Mouse (Mus musculus) intestine, postnatal 0 days (tissue): Measurements from ENCODE around the gene Anp32e. TPM values are rescaled to one million over a fixed set of nuclear protein-coding genes. Genes with fewer than 3 reads are reported as not detected.
A peak's percentile ranks its signal among the peaks of the same experiment; 100 is the strongest.

ENCODE experiments used
- ATAC-seq: fragments of 200-750 bp; cut with Nextera tagmentation; 2 replicates; pipeline ENCODE4 v1.8.0; 2017; ENCODE audit warnings: mild to moderate bottlenecking, moderate TSS enrichment, moderate library complexity
- H3K27ac ChIP-seq: fragments of 300-500 bp; sonication (generic); 2 replicates; pipeline ENCODE4 v1.5.1; 2014; ENCODE audit warnings: mild to moderate bottlenecking, low read depth, low read length, moderate library complexity
- H3K27me3 ChIP-seq: fragments of 300-500 bp; sonication (generic); replicated peaks from 2 replicates; pipeline ENCODE4 v1.6.1; 2014; ENCODE audit warnings: low read length, mixed read lengths; ENCODE audit not compliant: control insufficient read depth, insufficient read depth
- H3K36me3 ChIP-seq: fragments of 300-500 bp; sonication (generic); 2 replicates; pipeline ENCODE4 v1.6.1; 2014; ENCODE audit warnings: mild to moderate bottlenecking, moderate library complexity; ENCODE audit not compliant: control insufficient read depth, insufficient read depth
- H3K4me1 ChIP-seq: fragments of 300-500 bp; sonication (generic); replicated peaks from 2 replicates; pipeline ENCODE4 v1.6.1; 2014; ENCODE audit warnings: antibody characterized with exemption, low read length, mixed read lengths; ENCODE audit not compliant: control insufficient read depth, insufficient read depth
- H3K4me2 ChIP-seq: fragments of 300-500 bp; sonication (generic); replicated peaks from 2 replicates; pipeline ENCODE4 v1.6.1; 2014; ENCODE audit warnings: low read depth, mild to moderate bottlenecking, moderate library complexity
- H3K4me3 ChIP-seq: fragments of 300-500 bp; sonication (generic); 2 replicates; pipeline ENCODE4 v1.5.1; 2014; ENCODE audit warnings: low read depth, low read length
- H3K9ac ChIP-seq: fragments of 300-500 bp; sonication (generic); 2 replicates; pipeline ENCODE4 v1.6.1; 2014; ENCODE audit warnings: mild to moderate bottlenecking, low read depth, low read length
- H3K9me3 ChIP-seq: fragments of 300-500 bp; sonication (generic); 2 replicates; pipeline ENCODE4 v1.6.1; 2016; ENCODE audit warnings: mixed run types; ENCODE audit not compliant: control insufficient read depth
- CTCF ChIP-seq: sonication (generic); IDR thresholded peaks from 2 replicates; pipeline ENCODE4 v1.5.1; 2016; ENCODE audit warnings: low read depth, mild to moderate bottlenecking, control low read depth, antibody characterized with exemption, moderate library complexity
- WGBS: fragments of 180-500 bp; shearing (Covaris S2); extraction: QIAGEN DNeasy Blood & Tissue Kit; methylation state at CpG from one replicate; pipeline ENCODE4 v1.1.7; 2014; 5-methylcytosine and 5-hydroxymethylcytosine counted together
- polyA plus RNA-seq: library from polyadenylated mRNA; unstranded; fragments of >200 nt; fragmentation: Nextera tagmentation; extraction: Ambion mirVana; gene quantifications from 2 replicates; pipeline ENCODE4 v1.2.1, GENCODE M21; 2015

The Anp32e gene
- polyA plus RNA-seq, 1 experiment from 2014 or later = 71.7 TPM

- 68% methylated on average over 6 of the region's 6 CpGs for WGBS
- peaks cover 33% of the 10 kb centered on the region for H3K36me3 ChIP-seq
- ATAC-seq = no peak
- no peak overlapping the region for H3K4me3 ChIP-seq
- H3K9ac ChIP-seq = no peak overlapping the region
- H3K27me3 ChIP-seq = no peaks in the 10 kb centered on the region
- peaks cover 8% of the 10 kb centered on the region for H3K4me1 ChIP-seq
- H3K9me3 ChIP-seq = no peaks in the 10 kb centered on the region
- TF ChIP-seq CTCF = no peak
- no peak overlapping the region for H3K4me2 ChIP-seq
- H3K27ac ChIP-seq = no peak overlapping the region
These were observed 58.5 kb downstream of the Anp32e start for GRCm38 (mm10) chr3:95987386-95988110.

DNA sequence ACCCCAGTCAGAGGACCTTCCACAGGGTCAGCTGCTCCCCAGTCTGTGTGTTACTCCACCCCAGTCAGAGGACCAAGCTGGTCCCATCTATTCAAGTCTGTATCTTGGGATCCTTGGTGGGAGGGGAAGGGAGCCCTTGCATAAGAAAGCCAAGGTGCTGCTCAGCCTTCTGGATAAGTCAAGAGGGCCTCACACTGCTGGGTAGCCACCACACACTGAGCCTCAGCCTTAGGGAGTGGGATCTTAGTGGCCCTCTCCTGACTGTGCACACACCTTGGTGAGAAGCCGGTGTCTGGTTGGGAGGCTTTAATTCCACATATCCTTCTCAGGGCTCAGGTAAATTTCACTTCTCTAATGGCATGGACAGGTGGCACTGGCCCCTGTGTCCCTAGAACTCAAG, 59.1 kb downstream of the Anp32e start:
- H3K36me3 ChIP-seq = peaks cover 33% of the 10 kb centered on the region

GRCm38 (mm10) chr3:95988969-95989368, 59.9 kb downstream of the Anp32e start:
- H3K9me3 ChIP-seq = no peaks in the 10 kb centered on the region
- no peak overlapping the region for H3K4me3 ChIP-seq
- no peak for TF ChIP-seq CTCF
- WGBS = 63% methylated on average over 10 of the region's 10 CpGs
- ATAC-seq = no peak
- H3K4me2 ChIP-seq = no peak overlapping the region
- H3K9ac ChIP-seq = no peak overlapping the region
- no peaks in the 10 kb centered on the region for H3K27me3 ChIP-seq
- peak overlapping the region; percentile 50 for H3K27ac ChIP-seq
- H3K4me1 ChIP-seq = peaks cover 8% of the 10 kb centered on the region
- H3K36me3 ChIP-seq = peaks cover 33% of the 10 kb centered on the region

More for the DNA sequence above, 59.1 kb downstream of the Anp32e start:
- WGBS = 88% methylated on average over 1 of the region's 1 CpGs
- Histone ChIP-seq H3K9ac (no peak overlapping the region), H3K4me2 (no peak overlapping the region), H3K4me3 (no peak overlapping the region), H3K9me3 (no peaks in the 10 kb centered on the region), H3K27me3 (no peaks in the 10 kb centered on the region), H3K4me1 (peaks cover 8% of the 10 kb centered on the region), H3K27ac (peak overlapping the region; percentile 50; the same call in 1 of the 2 replicates)
- TF ChIP-seq CTCF = no peak
- ATAC-seq = no peak

- Histone ChIP-seq H3K9me3 (no peaks in the 10 kb centered on the region), H3K4me1 (peaks cover 6% of the 10 kb centered on the region), H3K4me3 (no peak overlapping the region), H3K4me2 (no peak overlapping the region), H3K27me3 (0 out of 2 replicates have a peak, but pooled peaks cover 6% of the 10 kb centered on the region), H3K36me3 (peaks cover 33% of the 10 kb centered on the region), H3K27ac (peak overlapping the region; percentile 28; the same call in 1 of the 2 replicates), H3K9ac (no peak overlapping the region)
- TF ChIP-seq CTCF = no peak
- WGBS = 73% methylated on average over 12 of the region's 12 CpGs
- ATAC-seq = no peak
These were observed 61.4 kb downstream of the Anp32e start for GRCm38 (mm10) chr3:95990413-95990941.

- 38% methylated on average over 5 of the region's 5 CpGs for WGBS
- Histone ChIP-seq H3K4me3 (no peak overlapping the region), H3K27me3 (0 out of 2 replicates have a peak, but pooled peaks cover 13% of the 10 kb centered on the region), H3K27ac (peak overlapping the region; percentile 89; the same call in 1 of the 2 replicates), H3K36me3 (peaks cover 33% of the 10 kb centered on the region), H3K4me1 (peaks cover 3% of the 10 kb centered on the region; the same call in 1 of the 2 replicates), H3K9me3 (no peaks in the 10 kb centered on the region), H3K4me2 (peak overlapping the region; percentile 94), H3K9ac (0 out of 2 replicates have a peak overlapping the region, but pooled peaks have one; percentile 7)
- ATAC-seq = no peak
- TF ChIP-seq CTCF = no peak
These were observed 64.1 kb downstream of the Anp32e start for GRCm38 (mm10) chr3:95992990-95993603.

- peak overlapping the region; percentile 82 for H3K4me3 ChIP-seq
- H3K36me3 ChIP-seq = peaks cover 35% of the 10 kb centered on the region
These were observed 64.8 kb downstream of the Anp32e start for GRCm38 (mm10) chr3:95993881-95994280.

More at GRCm38 (mm10) chr3:95993881-95994280, 64.8 kb downstream of the Anp32e start:
- no peaks in the 10 kb centered on the region for H3K9me3 ChIP-seq
- no peak for ATAC-seq
- H3K4me2 ChIP-seq = peak overlapping the region; percentile 94
- no peak overlapping the region for H3K9ac ChIP-seq
- peaks cover 3% of the 10 kb centered on the region; the same call in 1 of the 2 replicates for H3K4me1 ChIP-seq
- WGBS = 40% methylated on average over 4 of the region's 4 CpGs
- peak overlapping the region; percentile 89 for H3K27ac ChIP-seq
- H3K27me3 ChIP-seq = 0 out of 2 replicates have a peak, but pooled peaks cover 13% of the 10 kb centered on the region
- TF ChIP-seq CTCF = peak; percentile 53
